Mouse (Mus musculus) liver, adult 2 months (tissue): ENCODE results near the gene Stfa3.

Source experiments
- CTCF ChIP-seq: fragments of 200-500 bp; IDR thresholded peaks from 2 replicates; pipeline ENCODE4 v1.5.1; 2011; ENCODE audit warnings: low read depth, low read length, control low read depth
- POLR2A ChIP-seq: fragments of 200-500 bp; IDR thresholded peaks from 2 replicates; pipeline ENCODE4 v1.6.1; 2011; ENCODE audit warnings: low read length, control low read depth; ENCODE audit not compliant: insufficient read depth; ENCODE audit errors: extremely low read depth

GRCm38 (mm10) chr16:36467936-36468335, 12.7 kb upstream of the Stfa3 start:
- TF ChIP-seq POLR2A: no peak
- TF ChIP-seq CTCF: no peak
